Mouse (Mus musculus): ENCODE measurements around the gene Cracr2a. TPM values are rescaled to one million over a fixed set of nuclear protein-coding genes. Genes with fewer than 3 reads are reported as not detected.

The Cracr2a gene
- polyA plus RNA-seq, 1 experiment from 2014 or later: 0.81 TPM

DNA sequence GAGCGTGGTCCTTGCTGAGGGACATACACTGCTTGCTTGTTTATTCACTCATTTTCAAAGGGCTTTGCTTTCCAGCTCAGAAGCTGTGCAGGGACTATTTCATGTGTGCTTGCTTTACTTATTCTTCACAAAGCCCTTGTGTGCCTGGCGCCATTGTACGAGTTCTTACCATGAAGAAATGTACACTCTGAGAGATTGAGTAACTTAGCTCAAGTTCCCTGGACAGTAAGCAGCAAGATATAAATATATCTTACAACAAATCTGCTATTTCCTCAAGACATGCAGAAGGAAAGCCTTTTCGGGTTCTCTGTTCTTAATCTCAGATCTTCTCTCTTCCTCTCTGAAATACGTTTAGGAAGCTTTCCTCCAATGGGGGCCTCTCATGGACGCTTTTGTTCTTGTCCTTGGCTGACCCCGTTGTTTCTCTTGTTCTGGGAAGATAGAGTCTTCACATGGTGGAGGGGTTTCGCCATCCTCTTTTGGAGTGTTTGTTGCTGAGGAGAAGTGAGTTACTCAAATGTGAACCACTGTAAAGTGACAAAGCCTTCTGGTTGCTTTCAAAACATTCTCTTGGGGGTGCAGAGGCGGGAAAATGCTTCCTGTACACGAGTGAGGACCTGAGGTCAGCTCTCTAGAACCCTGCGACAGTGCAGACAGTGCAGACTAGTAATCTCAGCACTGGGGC lies 12.8 kb downstream of the Cracr2a start:
- H3K36me3 ChIP-seq: no peaks in the 10 kb centered on the region
- no peaks in the 10 kb centered on the region for H3K9me3 ChIP-seq
- H3K9ac ChIP-seq: no peak overlapping the region
- no peak overlapping the region for H3K27ac ChIP-seq
- H3K4me1 ChIP-seq: no peaks in the 10 kb centered on the region
- H3K4me3 ChIP-seq: no peak overlapping the region
- no peaks in the 10 kb centered on the region for H3K27me3 ChIP-seq (replicated peaks)
- no peak overlapping the region for H3K4me2 ChIP-seq (replicated peaks)
- WGBS: 66% methylated on average over 11 of the region's 11 CpGs
- ATAC-seq (ENCODE audit: low FRiP score, low read depth): no peak

GRCm38 (mm10) chr6:127575194-127575593 lies 14.1 kb downstream of the Cracr2a start:
- 81% methylated on average over 2 of the region's 2 CpGs for WGBS
- no peak overlapping the region for H3K27ac ChIP-seq
- no peak overlapping the region for H3K9ac ChIP-seq
- H3K27me3 ChIP-seq (replicated peaks): no peaks in the 10 kb centered on the region
- ATAC-seq (ENCODE audit: low FRiP score, low read depth): no peak
- H3K4me1 ChIP-seq: no peaks in the 10 kb centered on the region
- H3K4me2 ChIP-seq (replicated peaks): no peak overlapping the region
- H3K9me3 ChIP-seq: no peaks in the 10 kb centered on the region
- no peak overlapping the region for H3K4me3 ChIP-seq
- no peaks in the 10 kb centered on the region for H3K36me3 ChIP-seq

GRCm38 (mm10) chr6:127577688-127578087 lies 16.6 kb downstream of the Cracr2a start:
- Histone ChIP-seq H3K4me1 (peaks cover 8% of the 10 kb centered on the region; the same call in 1 of the 2 replicates), H3K36me3 (no peaks in the 10 kb centered on the region), H3K9ac (no peak overlapping the region), H3K9me3 (no peaks in the 10 kb centered on the region), H3K4me2 (replicated peaks) (no peak overlapping the region), H3K27ac (no peak overlapping the region), H3K4me3 (no peak overlapping the region), H3K27me3 (replicated peaks) (no peaks in the 10 kb centered on the region; the same call in 1 of the 2 replicates)
- no peak for ATAC-seq (ENCODE audit: low FRiP score, low read depth)
- WGBS: 69% methylated on average over 4 of the region's 4 CpGs

- Histone ChIP-seq H3K9ac (no peak overlapping the region), H3K36me3 (no peaks in the 10 kb centered on the region), H3K4me2 (replicated peaks) (no peak overlapping the region), H3K9me3 (no peaks in the 10 kb centered on the region), H3K4me3 (no peak overlapping the region), H3K4me1 (peaks cover 9% of the 10 kb centered on the region; the same call in 1 of the 2 replicates), H3K27ac (no peak overlapping the region), H3K27me3 (replicated peaks) (no peaks in the 10 kb centered on the region; the same call in 1 of the 2 replicates)
- ATAC-seq (ENCODE audit: low FRiP score, low read depth): no peak
- 66% methylated on average over 7 of the region's 7 CpGs for WGBS
These were observed 17.2 kb downstream of the Cracr2a start for GRCm38 (mm10) chr6:127578316-127578715.

DNA sequence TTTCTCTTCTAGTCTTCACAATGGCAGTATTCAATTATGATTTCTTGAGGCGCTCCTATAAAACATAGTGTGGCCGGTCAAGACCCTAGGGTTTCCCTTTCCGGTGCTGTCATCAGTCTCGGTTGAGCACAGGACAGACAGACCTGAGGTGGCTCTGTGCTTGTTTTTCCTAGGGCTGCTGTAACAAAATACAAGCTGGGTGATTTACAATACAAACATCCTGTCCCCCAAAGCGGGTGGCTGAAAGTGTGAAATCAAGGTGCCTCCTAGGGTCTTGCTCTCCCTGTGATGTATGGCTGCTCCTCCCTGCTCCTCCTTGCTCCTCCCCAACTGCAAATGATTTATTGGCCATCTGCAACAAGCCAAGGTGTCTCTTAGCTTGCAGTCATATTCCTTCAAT lies 17.7 kb downstream of the Cracr2a start:
- WGBS: 40% methylated on average over 5 of the region's 5 CpGs
- Histone ChIP-seq H3K27ac (no peak overlapping the region), H3K9me3 (no peaks in the 10 kb centered on the region), H3K27me3 (replicated peaks) (no peaks in the 10 kb centered on the region; the same call in 1 of the 2 replicates), H3K4me3 (no peak overlapping the region), H3K9ac (no peak overlapping the region), H3K36me3 (no peaks in the 10 kb centered on the region), H3K4me2 (replicated peaks) (no peak overlapping the region), H3K4me1 (peaks cover 9% of the 10 kb centered on the region; the same call in 1 of the 2 replicates)
- no peak for ATAC-seq (ENCODE audit: low FRiP score, low read depth)

GRCm38 (mm10) chr6:127581915-127582314 lies 20.8 kb downstream of the Cracr2a start:
- H3K36me3 ChIP-seq: no peaks in the 10 kb centered on the region
- H3K4me3 ChIP-seq: no peak overlapping the region
- H3K27ac ChIP-seq: no peak overlapping the region
- H3K4me2 ChIP-seq (replicated peaks): peak overlapping the region; percentile 53
- 52% methylated on average over 12 of the region's 12 CpGs for WGBS
- H3K27me3 ChIP-seq (replicated peaks): no peaks in the 10 kb centered on the region; the same call in 1 of the 2 replicates
- H3K9me3 ChIP-seq: no peaks in the 10 kb centered on the region
- no peak overlapping the region for H3K9ac ChIP-seq
- no peak for ATAC-seq (ENCODE audit: low FRiP score, low read depth)
- H3K4me1 ChIP-seq: peaks cover 9% of the 10 kb centered on the region; the same call in 1 of the 2 replicates

DNA sequence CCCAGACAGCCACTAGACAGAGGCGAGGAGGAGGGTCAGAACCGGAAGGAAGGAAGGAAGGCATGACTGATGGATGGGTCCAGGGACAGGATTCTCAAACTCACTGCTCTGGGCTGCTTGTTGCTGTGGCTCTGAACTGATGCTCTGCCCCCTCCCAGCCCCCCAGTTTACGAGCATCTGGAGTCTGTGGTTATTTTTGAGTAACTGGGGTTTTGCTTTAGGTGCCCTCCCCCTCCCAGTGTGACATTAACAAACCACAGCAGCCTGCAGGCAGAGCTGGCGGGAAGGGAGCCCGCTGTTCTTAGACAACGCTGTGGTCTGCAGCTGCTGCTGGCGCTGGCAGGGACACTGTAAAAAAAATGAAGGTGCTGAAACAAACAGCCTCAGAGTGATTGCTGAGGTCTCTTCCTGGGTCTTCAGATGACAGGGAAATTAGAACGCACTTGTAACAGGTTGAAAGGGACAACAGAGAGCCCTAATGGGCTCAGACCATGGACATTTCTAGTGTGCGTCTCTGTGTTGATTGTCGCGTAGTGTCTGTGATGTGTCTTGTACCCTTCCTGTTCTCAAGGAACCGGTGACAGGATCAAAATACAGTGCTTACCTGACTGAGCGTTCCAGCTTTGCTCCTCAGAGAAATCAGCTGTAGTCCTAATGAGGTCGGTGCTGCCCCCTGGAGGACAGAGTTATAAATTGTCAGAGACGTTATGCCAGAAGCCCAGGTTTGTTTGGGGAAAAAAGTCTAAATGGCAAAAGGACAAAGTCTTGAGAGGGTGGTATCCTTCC lies 21.4 kb downstream of the Cracr2a start:
- Histone ChIP-seq H3K9ac (peak overlapping the region; percentile 27), H3K36me3 (no peaks in the 10 kb centered on the region), H3K4me1 (peaks cover 9% of the 10 kb centered on the region; the same call in 1 of the 2 replicates), H3K4me3 (peak overlapping the region; percentile 9; the same call in 1 of the 2 replicates), H3K27me3 (replicated peaks) (no peaks in the 10 kb centered on the region; the same call in 1 of the 2 replicates), H3K4me2 (replicated peaks) (peak overlapping the region; percentile 53), H3K9me3 (no peaks in the 10 kb centered on the region), H3K27ac (no peak overlapping the region)
- ATAC-seq (ENCODE audit: low FRiP score, low read depth): peak; percentile 65; the same call in 1 of the 2 replicates
- 7% methylated on average over 15 of the region's 15 CpGs for WGBS

DNA sequence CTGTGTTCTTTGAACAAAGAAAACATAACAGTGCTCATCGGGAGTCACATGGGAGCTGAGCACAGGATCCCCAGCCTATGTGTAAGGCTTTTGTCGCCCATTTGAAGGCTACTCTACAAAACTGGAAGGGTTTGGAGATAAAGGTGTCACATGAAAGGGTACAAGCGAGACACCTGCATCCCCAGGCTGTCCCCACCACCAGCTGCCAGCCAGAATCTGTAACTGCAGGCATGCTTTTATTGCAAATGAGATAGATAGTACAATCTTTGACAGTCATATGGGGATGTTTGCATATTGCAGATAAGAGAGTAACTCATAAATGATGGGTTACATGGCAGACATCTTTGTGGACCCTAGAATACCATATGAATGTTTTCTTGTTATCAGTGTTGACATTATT lies 30.3 kb downstream of the Cracr2a start:
- Histone ChIP-seq H3K4me1 (peaks cover 6% of the 10 kb centered on the region; the same call in 1 of the 2 replicates), H3K4me3 (no peak overlapping the region), H3K4me2 (replicated peaks) (no peak overlapping the region), H3K27ac (no peak overlapping the region), H3K9me3 (no peaks in the 10 kb centered on the region), H3K27me3 (replicated peaks) (no peaks in the 10 kb centered on the region), H3K9ac (no peak overlapping the region), H3K36me3 (no peaks in the 10 kb centered on the region)
- ATAC-seq (ENCODE audit: low FRiP score, low read depth): no peak
- 71% methylated on average over 3 of the region's 3 CpGs for WGBS

DNA sequence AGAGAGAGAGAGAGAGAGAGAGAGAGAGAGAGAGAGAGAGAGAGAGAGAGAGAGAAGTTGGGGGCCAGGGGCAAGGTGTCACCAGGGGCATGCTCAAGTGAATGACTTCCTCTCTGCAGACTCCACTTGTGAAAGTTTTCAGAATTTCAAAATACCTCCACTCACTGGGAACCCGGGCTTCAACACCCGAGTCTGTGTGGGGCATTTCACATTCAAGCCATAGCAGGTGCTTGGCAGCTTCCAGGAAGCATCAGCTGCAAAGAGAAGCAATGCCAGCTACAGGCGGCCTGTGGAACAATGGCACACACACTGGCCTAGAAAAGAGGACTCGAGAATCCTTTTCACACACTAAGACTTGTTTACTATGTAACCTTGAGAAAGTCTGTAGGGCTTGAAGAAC lies 32.3 kb downstream of the Cracr2a start:
- Histone ChIP-seq H3K4me2 (replicated peaks) (no peak overlapping the region), H3K27ac (no peak overlapping the region), H3K27me3 (replicated peaks) (no peaks in the 10 kb centered on the region), H3K9ac (no peak overlapping the region), H3K9me3 (no peaks in the 10 kb centered on the region), H3K4me3 (no peak overlapping the region), H3K4me1 (peaks cover 6% of the 10 kb centered on the region; the same call in 1 of the 2 replicates), H3K36me3 (no peaks in the 10 kb centered on the region)
- ATAC-seq (ENCODE audit: low FRiP score, low read depth): no peak
- WGBS: 58% methylated on average over 4 of the region's 4 CpGs

DNA sequence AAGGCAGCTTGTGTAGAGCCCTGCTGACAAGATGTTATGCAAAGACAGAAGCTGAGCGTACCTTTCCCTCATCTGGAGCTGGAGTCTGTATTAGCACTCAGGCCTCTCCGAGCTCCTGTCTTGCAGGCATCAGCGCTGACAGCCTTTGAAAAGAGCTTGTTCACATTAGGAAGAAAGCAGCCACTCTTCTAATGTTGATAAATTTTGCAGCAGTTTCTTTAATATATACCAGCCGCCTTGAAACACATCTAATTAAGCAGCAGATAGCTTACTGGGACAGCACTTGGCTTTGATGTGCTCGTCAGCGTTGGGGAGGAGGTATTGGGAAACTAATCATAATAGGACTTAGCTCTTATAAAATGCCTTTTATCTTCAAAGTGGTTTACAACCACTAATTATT lies 38.1 kb downstream of the Cracr2a start:
- Histone ChIP-seq H3K9ac (no peak overlapping the region), H3K27ac (no peak overlapping the region), H3K4me3 (no peak overlapping the region), H3K9me3 (no peaks in the 10 kb centered on the region), H3K36me3 (no peaks in the 10 kb centered on the region), H3K4me2 (replicated peaks) (no peak overlapping the region), H3K27me3 (replicated peaks) (no peaks in the 10 kb centered on the region), H3K4me1 (no peaks in the 10 kb centered on the region)
- no peak for ATAC-seq (ENCODE audit: low FRiP score, low read depth)
- 38% methylated on average over 6 of the region's 6 CpGs for WGBS

GRCm38 (mm10) chr6:127605067-127606025 lies 44.2 kb downstream of the Cracr2a start:
- Histone ChIP-seq H3K4me2 (replicated peaks) (no peak overlapping the region), H3K4me1 (peaks cover 5% of the 10 kb centered on the region), H3K36me3 (no peaks in the 10 kb centered on the region), H3K4me3 (no peak overlapping the region), H3K9me3 (no peaks in the 10 kb centered on the region), H3K27ac (no peak overlapping the region), H3K9ac (no peak overlapping the region), H3K27me3 (replicated peaks) (no peaks in the 10 kb centered on the region)
- no peak for ATAC-seq (ENCODE audit: low FRiP score, low read depth)
- WGBS: 69% methylated on average over 15 of the region's 15 CpGs

DNA sequence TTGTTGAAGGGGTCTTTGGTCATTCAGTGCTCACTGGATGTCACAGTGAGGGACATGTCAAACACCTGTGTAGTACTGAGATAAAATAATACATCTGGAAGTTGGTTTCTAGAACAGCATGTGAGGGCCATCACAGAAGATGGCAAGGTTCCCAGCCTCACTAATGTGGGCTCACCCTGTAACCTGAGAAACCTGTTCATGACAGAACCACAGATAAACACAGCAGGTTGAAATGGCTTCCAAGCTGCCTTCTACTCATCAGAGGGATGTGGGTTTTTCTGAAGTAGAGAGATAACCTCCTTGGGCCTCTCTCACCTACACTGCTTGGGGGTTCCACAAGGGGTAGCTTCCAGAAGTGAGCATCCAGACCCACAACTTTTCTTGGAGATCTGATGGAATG lies 48.5 kb downstream of the Cracr2a start:
- no peak overlapping the region for H3K4me2 ChIP-seq (replicated peaks)
- no peaks in the 10 kb centered on the region for H3K27me3 ChIP-seq (replicated peaks)
- no peak overlapping the region for H3K4me3 ChIP-seq
- no peaks in the 10 kb centered on the region for H3K9me3 ChIP-seq
- ATAC-seq (ENCODE audit: low FRiP score, low read depth): no peak
- no peak overlapping the region for H3K9ac ChIP-seq
- no peak overlapping the region for H3K27ac ChIP-seq
- H3K4me1 ChIP-seq: peaks cover 14% of the 10 kb centered on the region
- no peaks in the 10 kb centered on the region for H3K36me3 ChIP-seq

Measured in neural tube, embryonic 12.5 days (tissue).